Mouse (Mus musculus) E14TG2a.4 (cell line): Measurements from ENCODE around the gene Fga.

ENCODE experiments used
- CTCF ChIP-seq: conservative IDR thresholded peaks from 2 replicates; pipeline ENCODE4 v1.5.1; 2014; ENCODE audit warnings: low read length
- NANOG ChIP-seq: IDR thresholded peaks from 2 replicates; pipeline ENCODE4 v1.6.1; 2014; ENCODE audit warnings: borderline replicate concordance, low read length, mixed read lengths

DNA sequence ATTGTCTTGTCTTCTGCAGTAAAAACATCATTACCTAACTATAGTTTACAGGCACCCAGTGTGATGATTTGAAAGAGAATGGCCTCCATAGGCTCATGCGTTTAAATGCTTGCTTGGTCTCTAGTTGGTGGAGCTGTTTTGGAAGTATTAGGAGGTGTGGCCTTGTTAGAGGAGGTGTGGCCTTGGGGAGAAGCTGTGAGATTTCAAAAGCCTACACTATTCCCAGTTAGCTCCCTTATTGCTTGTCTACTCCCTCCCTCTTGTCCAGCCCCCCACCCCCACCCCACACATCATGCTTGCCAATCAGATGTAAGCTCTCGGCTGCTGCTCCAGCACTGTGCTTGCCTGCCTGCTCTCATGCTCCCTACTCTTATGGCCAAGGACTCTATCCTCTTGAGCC is 31.2 kb downstream of the Fga start:
- TF ChIP-seq CTCF (no peak), NANOG (no peak)
